Mouse (Mus musculus) ES-E14 (cell line): ENCODE measurements around the gene Ago1. TPM values are rescaled to one million over a fixed set of nuclear protein-coding genes. Genes with fewer than 3 reads are reported as not detected.
A peak's percentile ranks its signal among the peaks of the same experiment; 100 is the strongest.

Experiments
- DNase-seq: peaks from one replicate; pipeline ENCODE4 v3.0.0-alpha.2; 2013; ENCODE audit warnings: low read depth, low spot score
- H3K27ac ChIP-seq: 2 replicates; pipeline ENCODE4 v1.5.1; 2012; ENCODE audit warnings: low read depth, mild to moderate bottlenecking, low read length, moderate library complexity, mixed read lengths; ENCODE audit not compliant: poor library complexity, insufficient read depth, severe bottlenecking
- H3K36me3 ChIP-seq: 2 replicates; pipeline ENCODE4 v1.6.1; 2012; ENCODE audit warnings: mild to moderate bottlenecking, low read length, moderate library complexity, mixed read lengths; ENCODE audit not compliant: control insufficient read depth, poor library complexity, insufficient read depth, severe bottlenecking
- H3K4me1 ChIP-seq, 2 experiments: fragments of 150-350 bp in 1 of 2; sonication (generic) in 1 of 2; 2 replicates each; pipeline ENCODE4 v1.6.1; 2012; ENCODE audit warnings: low read length in 2 of 2, mild to moderate bottlenecking in 1 of 2, mixed read lengths in 1 of 2; ENCODE audit not compliant: control insufficient read depth in 2 of 2, insufficient read depth in 2 of 2, poor library complexity in 1 of 2
- H3K4me3 ChIP-seq, 2 experiments: fragments of 150-350 bp in 1 of 2; sonication (generic) in 1 of 2; 2 replicates each; pipeline ENCODE4 v1.5.1; 2012; ENCODE audit warnings: low read length in 2 of 2, low read depth in 1 of 2, mild to moderate bottlenecking in 1 of 2, mixed read lengths in 1 of 2; ENCODE audit not compliant: insufficient read depth in 1 of 2, poor library complexity in 1 of 2, severe bottlenecking in 1 of 2
- H3K9ac ChIP-seq: 2 replicates; pipeline ENCODE4 v1.6.1; 2012; ENCODE audit warnings: low read depth, mild to moderate bottlenecking, low read length, mixed read lengths; ENCODE audit not compliant: poor library complexity, insufficient read depth, severe bottlenecking
- H3K9me3 ChIP-seq: fragments of 150-350 bp; sonication (generic); 2 replicates; pipeline ENCODE4 v1.6.1; 2012; ENCODE audit warnings: low read depth, mild to moderate bottlenecking, low read length; ENCODE audit not compliant: control insufficient read depth, insufficient read depth
- CHD2 ChIP-seq: IDR thresholded peaks from 2 replicates; pipeline ENCODE4 v1.6.1; 2014; ENCODE audit warnings: mild to moderate bottlenecking, low read depth, low read length, inconsistent platforms
- HCFC1 ChIP-seq: IDR thresholded peaks from 2 replicates; pipeline ENCODE4 v1.6.1; 2012; ENCODE audit warnings: low read length, inconsistent platforms, borderline replicate concordance; ENCODE audit not compliant: insufficient read depth
- MAFK ChIP-seq: IDR thresholded peaks from 2 replicates; pipeline ENCODE4 v1.6.1; 2014; ENCODE audit warnings: mild to moderate bottlenecking, low read depth, low read length, inconsistent platforms; ENCODE audit not compliant: insufficient read depth
- ZC3H11A ChIP-seq: IDR thresholded peaks from 2 replicates; pipeline ENCODE4 v1.6.1; 2012; ENCODE audit warnings: low read depth, mild to moderate bottlenecking, inconsistent platforms, low read length, borderline replicate concordance
- ZNF384 ChIP-seq: IDR thresholded peaks from 2 replicates; pipeline ENCODE4 v1.6.1; 2012; ENCODE audit warnings: low read depth, low read length, inconsistent platforms
- in situ Hi-C, 2 experiments: fragments of 600-800 bp; cut with MboI; formaldehyde crosslinking; loops; one replicate each; pipeline ENCODE4 v1.15.1; 2025; ENCODE audit warnings: low sequenced_read_pairs in 2 of 2, inconsistent platforms in 1 of 2; ENCODE audit not compliant: unreplicated experiment in 2 of 2
- total RNA-seq: library from RNA; depleted of rRNA; stranded (reverse); fragments of 300-350 nt; gene quantifications from 2 replicates; pipeline ENCODE4 v1.2.3, GENCODE M21; 2012

Ago1 gene
- total RNA-seq, 1 experiment = 15.8 TPM

- Histone ChIP-seq H3K9me3 (no peaks in the 10 kb centered on the region), H3K4me3 (peak overlapping the region; percentile 21 to 64), H3K9ac (peak overlapping the region; percentile 4; the same call in 1 of the 2 replicates), H3K27ac (peak overlapping the region; percentile 87; the same call in 1 of the 2 replicates), H3K4me1 (peaks cover 16 to 26% of the 10 kb centered on the region in 2 experiments; a peak in 3 of 4 replicates), H3K36me3 (peaks cover 10% of the 10 kb centered on the region)
- no peak for DNase-seq
- TF ChIP-seq ZC3H11A (no peak), HCFC1 (no peak), CHD2 (no peak), MAFK (no peak), ZNF384 (no peak)
- in situ Hi-C loops = no loop called here
Observed at GRCm38 (mm10) chr4:126464189-126464891, 4.0 kb downstream of the Ago1 start.

- H3K36me3 ChIP-seq = peaks cover 37% of the 10 kb centered on the region
- no peak for DNase-seq
- TF ChIP-seq ZC3H11A (no peak), HCFC1 (no peak), MAFK (no peak), CHD2 (no peak), ZNF384 (no peak)
Observed at GRCm38 (mm10) chr4:126455441-126455840, 12.9 kb downstream of the Ago1 start.

GRCm38 (mm10) chr4:126454547-126455254, 13.7 kb downstream of the Ago1 start:
- TF ChIP-seq HCFC1 (no peak), CHD2 (no peak), MAFK (no peak), ZNF384 (no peak), ZC3H11A (no peak)
- Histone ChIP-seq H3K27ac (no peak overlapping the region), H3K4me1 (peaks cover 0 to 5% of the 10 kb centered on the region in 2 experiments; a peak in 2 of 4 replicates), H3K4me3 (no peak overlapping the region), H3K36me3 (peaks cover 35% of the 10 kb centered on the region), H3K9me3 (no peaks in the 10 kb centered on the region), H3K9ac (no peak overlapping the region)
- no peak for DNase-seq
- in situ Hi-C loops = no loop called here

More at GRCm38 (mm10) chr4:126455441-126455840, 12.9 kb downstream of the Ago1 start:
- peaks cover 0 to 8% of the 10 kb centered on the region in 2 experiments; a peak in 2 of 4 replicates for H3K4me1 ChIP-seq
- in situ Hi-C loops = no loop called here
- H3K9me3 ChIP-seq = no peaks in the 10 kb centered on the region
- H3K9ac ChIP-seq = no peak overlapping the region
- no peak overlapping the region for H3K27ac ChIP-seq
- H3K4me3 ChIP-seq = no peak overlapping the region

GRCm38 (mm10) chr4:126450268-126450667, 18.1 kb downstream of the Ago1 start:
- TF ChIP-seq ZNF384 (no peak), CHD2 (no peak), HCFC1 (no peak), ZC3H11A (no peak), MAFK (no peak)
- no peak overlapping the region for H3K9ac ChIP-seq
- in situ Hi-C loops = no loop called here
- H3K36me3 ChIP-seq = peaks cover 36% of the 10 kb centered on the region
- DNase-seq = peak; percentile 21
- peak overlapping the region; percentile 74; the same call in 1 of the 2 replicates for H3K27ac ChIP-seq
- peaks cover 0 to 3% of the 10 kb centered on the region in 2 experiments; a peak in 1 of 4 replicates for H3K4me1 ChIP-seq
- no peaks in the 10 kb centered on the region for H3K9me3 ChIP-seq
- no peak overlapping the region for H3K4me3 ChIP-seq
